Comparison of ENCODE assay signal across 7 mouse cellular contexts in genomic region chr17:5057944-5058720, GRCm38 (mm10).
DNase-seq lines count a peak whose midpoint lies in the region; ATAC-seq and TF ChIP-seq lines count a peak whose summit lies in the region.

No protein-coding gene starts in this region.

- TF ChIP-seq EP300 in stomach, postnatal 0 days (optimal IDR thresholded peaks at IDR 0.05), result peak; percentile 20

- H3K27me3 ChIP-seq in cerebellum, adult 2 months (ENCODE audit: control insufficient read depth, insufficient read depth, low read length), result no peaks in the 10 kb centered on the region
- no peaks in the 10 kb centered on the region for H3K27me3 ChIP-seq in forebrain, postnatal 0 days (ENCODE audit: insufficient read depth, low read length)
- no peaks in the 10 kb centered on the region for H3K27me3 ChIP-seq in hindbrain, embryonic 12.5 days
- H3K27me3 ChIP-seq in limb, embryonic 14.5 days (ENCODE audit: control insufficient read depth, insufficient read depth, low read length), result no peaks in the 10 kb centered on the region
- no peaks in the 10 kb centered on the region for H3K27me3 ChIP-seq in midbrain, embryonic 14.5 days (ENCODE audit: control insufficient read depth, insufficient read depth, low read length)
- H3K27me3 ChIP-seq in stomach, postnatal 0 days (ENCODE audit: control insufficient read depth, insufficient read depth, low read length), result no peaks in the 10 kb centered on the region

- ATAC-seq in forebrain, postnatal 0 days, result peak; percentile 59
- ATAC-seq in hindbrain, embryonic 12.5 days (ENCODE audit: low FRiP score), result peak; percentile 76
- peak; percentile 85 for ATAC-seq in limb, embryonic 14.5 days (ENCODE audit: low FRiP score, low read depth)
- ATAC-seq in midbrain, embryonic 14.5 days (ENCODE audit: low FRiP score, low TSS enrichment), result peak; percentile 75
- ATAC-seq in stomach, postnatal 0 days (ENCODE audit: low FRiP score, low TSS enrichment), result peak; percentile 81

- no peak overlapping the region for H3K9ac ChIP-seq in forebrain, postnatal 0 days
- H3K9ac ChIP-seq in hindbrain, embryonic 12.5 days, result peak overlapping the region; percentile 18; the same call in 1 of the 2 replicates
- peak overlapping the region; percentile 1; the same call in 1 of the 2 replicates for H3K9ac ChIP-seq in limb, embryonic 14.5 days (ENCODE audit: low read depth, low read length, severe bottlenecking)
- H3K9ac ChIP-seq in midbrain, embryonic 14.5 days (replicated peaks; ENCODE audit: low read length), result peak overlapping the region; percentile 14; the same call in 1 of the 2 replicates
- no peak overlapping the region for H3K9ac ChIP-seq in stomach, postnatal 0 days (ENCODE audit: low read length)

- peak; percentile 31 for DNase-seq in adipocyte (ENCODE audit: low spot score)
- DNase-seq in cerebellum, adult 2 months, result peak; percentile 59 to 64
- peak; percentile 52 for DNase-seq in forebrain, postnatal 0 days
- DNase-seq in limb, embryonic 14.5 days (ENCODE audit: low spot score), result peak; percentile 86
- peak; percentile 80 for DNase-seq in midbrain, embryonic 14.5 days
- peak; percentile 72 for DNase-seq in stomach, postnatal 0 days (ENCODE audit: low spot score)

- H3K27ac ChIP-seq in cerebellum, adult 2 months (ENCODE audit: insufficient read depth, low read length), result peak overlapping the region; percentile 79
- 0 out of 2 replicates have a peak overlapping the region, but pooled peaks have one; percentile 48 for H3K27ac ChIP-seq in forebrain, postnatal 0 days (ENCODE audit: low read depth, low read length)
- peak overlapping the region; percentile 71 for H3K27ac ChIP-seq in hindbrain, embryonic 12.5 days
- H3K27ac ChIP-seq in limb, embryonic 14.5 days (replicated peaks; ENCODE audit: low read depth, low read length), result 0 out of 2 replicates have a peak overlapping the region, but pooled peaks have one; percentile 1
- H3K27ac ChIP-seq in midbrain, embryonic 14.5 days (replicated peaks; ENCODE audit: low read depth, low read length), result peak overlapping the region; percentile 62
- peak overlapping the region; percentile 77 for H3K27ac ChIP-seq in stomach, postnatal 0 days (replicated peaks)

- H3K4me3 ChIP-seq in cerebellum, adult 2 months (replicated peaks; ENCODE audit: insufficient read depth, low read depth, low read length), result peak overlapping the region; percentile 22
- no peak overlapping the region for H3K4me3 ChIP-seq in forebrain, postnatal 0 days (ENCODE audit: low read depth, low read length)
- H3K4me3 ChIP-seq in hindbrain, embryonic 12.5 days, result no peak overlapping the region
- no peak overlapping the region for H3K4me3 ChIP-seq in limb, embryonic 14.5 days (replicated peaks; ENCODE audit: low read length)
- no peak overlapping the region for H3K4me3 ChIP-seq in midbrain, embryonic 14.5 days (replicated peaks; ENCODE audit: low read depth, low read length)
- H3K4me3 ChIP-seq in stomach, postnatal 0 days (ENCODE audit: low read depth, low read length), result peak overlapping the region; percentile 10; the same call in 1 of the 2 replicates

- H3K9me3 ChIP-seq in forebrain, postnatal 0 days (ENCODE audit: low read length), result no peaks in the 10 kb centered on the region
- H3K9me3 ChIP-seq in hindbrain, embryonic 12.5 days (replicated peaks), result no peaks in the 10 kb centered on the region
- no peaks in the 10 kb centered on the region for H3K9me3 ChIP-seq in limb, embryonic 14.5 days (ENCODE audit: control insufficient read depth, low read length)
- H3K9me3 ChIP-seq in midbrain, embryonic 14.5 days (ENCODE audit: control insufficient read depth, low read length), result no peaks in the 10 kb centered on the region
- H3K9me3 ChIP-seq in stomach, postnatal 0 days (ENCODE audit: control insufficient read depth, low read length), result no peaks in the 10 kb centered on the region

- H3K36me3 ChIP-seq in forebrain, postnatal 0 days (ENCODE audit: insufficient read depth), result 0 out of 2 replicates have a peak, but pooled peaks cover 3% of the 10 kb centered on the region
- H3K36me3 ChIP-seq in hindbrain, embryonic 12.5 days, result no peaks in the 10 kb centered on the region
- 0 out of 2 replicates have a peak, but pooled peaks cover 4% of the 10 kb centered on the region for H3K36me3 ChIP-seq in limb, embryonic 14.5 days (ENCODE audit: control insufficient read depth, insufficient read depth, low read length)
- H3K36me3 ChIP-seq in midbrain, embryonic 14.5 days (ENCODE audit: control insufficient read depth, insufficient read depth, low read length), result no peaks in the 10 kb centered on the region
- H3K36me3 ChIP-seq in stomach, postnatal 0 days (ENCODE audit: control insufficient read depth, insufficient read depth, low read length), result no peaks in the 10 kb centered on the region

- TF ChIP-seq CTCF in cerebellum, adult 2 months (IDR thresholded peaks at IDR 0.05; ENCODE audit: borderline replicate concordance, insufficient read depth, low read depth, low read length), result no peak
- TF ChIP-seq CTCF in forebrain, postnatal 0 days (IDR thresholded peaks at IDR 0.05; ENCODE audit: low read depth), result no peak
- TF ChIP-seq CTCF in stomach, postnatal 0 days (IDR thresholded peaks at IDR 0.05; ENCODE audit: low read depth), result peak; percentile 37

- H3K4me1 ChIP-seq in cerebellum, adult 2 months (ENCODE audit: control insufficient read depth, insufficient read depth, low read length), result peaks cover 47% of the 10 kb centered on the region
- H3K4me1 ChIP-seq in forebrain, postnatal 0 days (ENCODE audit: insufficient read depth), result peaks cover 23% of the 10 kb centered on the region; the same call in 1 of the 2 replicates
- H3K4me1 ChIP-seq in hindbrain, embryonic 12.5 days, result peaks cover 60% of the 10 kb centered on the region
- peaks cover 47% of the 10 kb centered on the region for H3K4me1 ChIP-seq in limb, embryonic 14.5 days (ENCODE audit: control insufficient read depth, insufficient read depth, low read length)
- peaks cover 37% of the 10 kb centered on the region for H3K4me1 ChIP-seq in midbrain, embryonic 14.5 days (ENCODE audit: control insufficient read depth, insufficient read depth, low read length)
- H3K4me1 ChIP-seq in stomach, postnatal 0 days (replicated peaks; ENCODE audit: control insufficient read depth, insufficient read depth), result peaks cover 20% of the 10 kb centered on the region

- peak overlapping the region; percentile 14 for H3K4me2 ChIP-seq in forebrain, postnatal 0 days (ENCODE audit: low read depth)
- peak overlapping the region; percentile 32 for H3K4me2 ChIP-seq in hindbrain, embryonic 12.5 days (replicated peaks)
- peak overlapping the region; percentile 16 for H3K4me2 ChIP-seq in limb, embryonic 14.5 days (replicated peaks; ENCODE audit: low read depth, low read length, severe bottlenecking)
- H3K4me2 ChIP-seq in midbrain, embryonic 14.5 days (ENCODE audit: low read length), result peak overlapping the region; percentile 34
- H3K4me2 ChIP-seq in stomach, postnatal 0 days (replicated peaks; ENCODE audit: low read depth), result peak overlapping the region; percentile 41

- 6% methylated on average over 10 of the region's 10 CpGs for WGBS in cerebellum, adult 2 months
- 5% methylated on average over 10 of the region's 10 CpGs for WGBS in forebrain, postnatal 0 days
- WGBS in hindbrain, embryonic 12.5 days, result 4% methylated on average over 10 of the region's 10 CpGs
- WGBS in limb, embryonic 14.5 days, result under 1% methylated on average over 10 of the region's 10 CpGs
- 2% methylated on average over 10 of the region's 10 CpGs for WGBS in midbrain, embryonic 14.5 days
- WGBS in stomach, postnatal 0 days, result 3% methylated on average over 10 of the region's 10 CpGs

- no peak for TF ChIP-seq POLR2A in cerebellum, adult 2 months (IDR thresholded peaks at IDR 0.05; ENCODE audit: borderline replicate concordance, insufficient read depth, low read length)
- TF ChIP-seq POLR2A in limb, embryonic 14.5 days (IDR thresholded peaks at IDR 0.05; ENCODE audit: borderline replicate concordance, extremely low read depth, insufficient read depth, insufficient read length), result no peak

Comparison
In these comparisons a context has a peak if more than half of its experiments do, and no peak if none do; other contexts are left out.
1. DNase-seq: peak in every context shown above with its lines; median percentile 86 in limb, embryonic 14.5 days; 80 in midbrain, embryonic 14.5 days; 72 in stomach, postnatal 0 days; 62 in cerebellum, adult 2 months; 52 in forebrain, postnatal 0 days; 31 in adipocyte.
2. H3K27ac ChIP-seq: peak in every context shown above with its lines; median percentile 79 in cerebellum, adult 2 months; 77 in stomach, postnatal 0 days; 71 in hindbrain, embryonic 12.5 days; 62 in midbrain, embryonic 14.5 days; 48 in forebrain, postnatal 0 days; 1 in limb, embryonic 14.5 days.
3. H3K4me3 ChIP-seq: peak in cerebellum, adult 2 months (single experiment) and stomach, postnatal 0 days (single experiment); none in forebrain, postnatal 0 days (single experiment), hindbrain, embryonic 12.5 days (single experiment), limb, embryonic 14.5 days (single experiment) and midbrain, embryonic 14.5 days (single experiment).
4. H3K9ac ChIP-seq: peak in hindbrain, embryonic 12.5 days (single experiment), limb, embryonic 14.5 days (single experiment) and midbrain, embryonic 14.5 days (single experiment); none in forebrain, postnatal 0 days (single experiment) and stomach, postnatal 0 days (single experiment).
5. Peak in every context shown above with its lines, with median percentiles within 50 percentile points of each other: ATAC-seq and H3K4me2 ChIP-seq.